Mouse (Mus musculus): ENCODE measurements around the gene Corin.
A peak's percentile ranks its signal among the peaks of the same experiment; 100 is the strongest.

Corin gene

GRCm38 (mm10) chr5:72435085-72435484, 69.2 kb downstream of the Corin start:
- no peak for DNase-seq

GRCm38 (mm10) chr5:72431856-72432255, 72.4 kb downstream of the Corin start:
- DNase-seq: no peak

- DNase-seq: no peak
These were observed 76.7 kb downstream of the Corin start for GRCm38 (mm10) chr5:72427556-72427955.

- DNase-seq: no peak
These were observed 78.8 kb downstream of the Corin start for GRCm38 (mm10) chr5:72425342-72426010.

GRCm38 (mm10) chr5:72411874-72412329, 92.4 kb downstream of the Corin start:
- no peak for DNase-seq

GRCm38 (mm10) chr5:72410841-72411240, 93.4 kb downstream of the Corin start:
- no peak for DNase-seq

GRCm38 (mm10) chr5:72403376-72403775, 100.9 kb downstream of the Corin start:
- DNase-seq: no peak

GRCm38 (mm10) chr5:72402913-72403312, 101.4 kb downstream of the Corin start:
- DNase-seq: no peak

GRCm38 (mm10) chr5:72401778-72402177, 102.5 kb downstream of the Corin start:
- no peak for DNase-seq

DNA sequence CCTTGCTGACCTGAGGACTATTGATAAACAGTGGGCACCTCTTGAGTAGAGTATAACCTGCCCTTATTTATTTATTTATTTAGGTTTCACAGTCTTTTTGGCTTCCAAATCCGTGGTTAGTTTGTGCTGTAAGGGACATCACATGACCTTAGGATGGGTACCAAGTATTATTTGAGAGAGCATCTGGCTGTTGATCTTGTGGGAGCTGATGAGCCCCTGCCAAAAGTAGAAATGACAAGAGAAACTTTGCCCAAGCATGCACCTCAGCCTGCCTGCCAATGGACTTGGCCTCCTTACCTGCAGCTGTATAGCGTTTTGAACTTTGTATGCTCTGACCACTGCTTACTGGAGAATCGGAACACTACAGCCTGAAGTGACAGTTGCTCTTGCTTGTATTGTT, 103.0 kb downstream of the Corin start:
- no peak for DNase-seq

GRCm38 (mm10) chr5:72382148-72382547, 122.1 kb downstream of the Corin start:
- no peak for DNase-seq

GRCm38 (mm10) chr5:72380616-72381015, 123.7 kb downstream of the Corin start:
- no peak for DNase-seq

DNA sequence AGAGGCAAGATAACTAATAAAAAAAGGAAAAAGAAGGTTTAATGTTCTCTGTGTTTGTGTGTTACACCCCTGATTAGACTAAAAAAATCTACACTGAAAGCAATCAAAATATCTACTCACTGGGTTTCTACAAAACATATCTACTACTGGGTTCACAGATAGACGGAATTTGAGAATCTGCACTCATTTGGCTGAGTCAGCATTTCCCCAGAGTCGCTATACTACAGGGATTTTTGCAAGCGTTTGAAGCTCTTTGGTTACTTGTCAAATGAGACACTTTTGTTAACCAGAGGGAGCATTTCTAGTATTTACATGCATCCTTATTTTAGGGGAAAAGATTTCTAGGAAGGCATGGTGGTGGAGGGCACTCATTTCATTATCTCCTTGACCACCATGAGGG, 136.3 kb downstream of the Corin start:
- no peak for DNase-seq

DNA sequence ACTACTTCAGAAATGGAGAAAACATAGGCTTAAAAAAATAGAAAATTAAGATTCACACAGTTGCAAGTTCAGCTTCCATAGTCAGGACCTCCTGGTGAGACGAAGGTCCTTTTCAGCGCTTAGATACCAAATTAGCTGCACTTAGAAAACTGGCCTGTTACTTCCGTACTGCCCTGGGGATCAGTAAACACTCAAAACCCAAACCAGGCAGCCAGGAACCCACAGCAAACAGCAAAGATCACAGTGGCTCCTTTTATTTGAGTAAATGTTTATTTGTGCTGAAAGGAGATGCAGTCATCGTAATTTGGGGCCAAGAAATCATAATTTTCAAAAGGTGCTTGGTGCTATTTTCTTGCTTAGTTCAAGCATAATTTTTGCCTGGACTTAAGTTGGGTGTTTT, 138.5 kb downstream of the Corin start:
- DNase-seq: no peak

DNA sequence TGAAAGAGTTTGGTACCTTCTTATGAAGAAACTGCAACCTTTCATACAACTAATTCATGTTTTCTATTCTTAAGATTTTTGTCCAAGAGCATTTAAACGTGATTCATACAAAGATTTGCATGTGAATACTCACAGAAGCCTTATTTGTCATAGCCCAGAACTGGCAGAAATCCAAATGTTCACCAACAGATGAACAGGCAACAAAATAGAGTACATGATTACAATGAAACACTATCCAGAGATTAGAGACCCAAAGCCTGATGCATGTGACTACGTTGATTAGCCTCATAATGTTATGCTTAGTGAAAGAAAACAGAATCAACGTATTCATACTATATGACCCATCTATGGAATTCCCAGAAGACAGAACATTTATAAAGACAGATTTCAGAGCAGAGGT, 140.4 kb downstream of the Corin start:
- DNase-seq: no peak

- no peak for DNase-seq
These were observed 150.5 kb downstream of the Corin start for GRCm38 (mm10) chr5:72353746-72354145.

DNA sequence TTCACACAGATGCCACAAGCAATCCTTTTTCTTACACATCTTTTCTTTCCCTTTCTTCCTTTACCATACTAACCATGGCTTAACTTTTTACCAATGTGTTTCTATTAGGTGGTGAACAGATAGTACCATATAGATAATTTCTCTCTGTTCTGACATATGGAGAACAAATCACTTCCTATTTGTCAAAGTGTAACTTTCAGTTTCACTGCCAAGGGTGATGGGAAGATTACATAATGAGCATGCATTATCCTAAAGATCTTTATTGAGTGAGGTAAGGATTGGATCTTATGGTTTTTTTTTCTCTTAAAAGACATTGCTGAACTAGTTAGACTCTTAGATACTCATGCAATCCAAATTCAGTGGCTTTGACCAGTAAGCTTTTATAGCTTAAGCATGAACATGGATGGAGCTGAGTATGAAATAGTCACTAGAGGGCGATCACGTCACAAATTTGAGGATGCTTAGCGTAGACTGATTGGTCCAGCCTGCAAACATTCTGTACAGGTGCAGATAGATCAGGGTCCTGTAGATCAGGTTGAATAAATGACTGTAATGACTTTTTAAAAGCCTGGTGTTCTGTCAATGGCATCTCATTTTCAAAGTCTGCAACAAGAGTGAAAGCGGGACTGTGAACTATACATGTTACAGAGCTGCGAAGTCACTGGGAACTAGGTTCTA, 154.1 kb downstream of the Corin start:
- peak; percentile 14 for DNase-seq

- DNase-seq: no peak
These were observed 155.7 kb downstream of the Corin start for GRCm38 (mm10) chr5:72348591-72348990.

- no peak for DNase-seq
These were observed 168.4 kb downstream of the Corin start for GRCm38 (mm10) chr5:72335873-72336272.

DNA sequence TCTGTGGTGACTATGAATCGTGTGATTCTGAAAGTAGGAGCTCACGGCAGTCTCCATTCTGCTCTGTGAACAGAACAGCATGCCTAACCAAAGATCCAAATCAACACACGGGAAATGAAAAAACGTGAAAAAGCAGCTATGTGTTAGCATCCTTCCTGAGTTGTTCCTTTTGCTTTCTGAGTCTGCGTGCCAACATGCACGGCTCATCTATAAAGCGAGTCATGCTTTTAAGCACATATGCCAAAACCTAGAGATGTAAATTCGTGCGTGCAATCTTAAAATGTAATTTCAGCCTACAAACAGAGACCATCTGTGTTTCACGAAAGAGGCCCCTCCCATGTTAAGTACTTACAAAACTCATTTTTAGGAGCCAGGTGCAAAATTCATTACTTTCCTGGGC, 171.4 kb downstream of the Corin start:
- DNase-seq: no peak

DNA sequence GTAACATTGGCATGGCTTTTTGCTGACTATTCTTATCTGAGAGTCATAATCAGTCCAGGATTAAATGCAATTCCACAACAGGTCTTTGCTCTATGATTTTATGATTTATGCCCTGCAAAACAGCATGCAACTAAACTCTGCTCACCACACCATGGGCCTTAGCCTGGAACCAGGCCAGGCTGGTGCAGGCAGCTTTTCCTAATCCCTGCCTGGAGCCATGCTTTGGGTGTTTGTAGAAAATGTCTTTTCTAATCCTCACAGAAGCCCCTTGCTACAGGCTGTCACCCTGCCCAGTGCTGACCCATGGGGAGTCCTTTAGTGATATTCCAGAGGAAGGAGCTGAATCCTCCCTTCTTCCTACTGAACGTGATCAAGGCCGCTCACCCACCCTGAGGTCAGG, 173.1 kb downstream of the Corin start:
- DNase-seq: no peak

GRCm38 (mm10) chr5:72330648-72331047, 173.6 kb downstream of the Corin start:
- DNase-seq: no peak

DNA sequence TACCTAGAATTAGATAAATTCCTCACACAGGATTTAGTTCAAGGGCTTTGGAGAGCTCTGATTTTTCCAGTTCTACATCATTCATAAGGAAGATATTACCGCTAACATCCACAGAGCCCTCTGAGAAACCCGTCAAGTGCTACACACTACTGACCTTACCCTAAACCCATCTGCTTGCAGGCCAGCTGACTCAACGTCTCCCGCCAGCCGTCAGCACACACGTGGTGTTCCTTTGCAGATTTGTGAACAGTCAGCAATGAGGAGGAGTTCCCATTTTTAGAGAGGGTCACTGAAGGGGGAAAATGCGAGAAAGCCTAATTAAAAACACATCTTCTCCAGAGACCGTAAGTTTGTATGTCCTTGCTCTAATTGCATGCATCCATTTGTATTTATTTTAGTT, 174.8 kb downstream of the Corin start:
- no peak for DNase-seq

- DNase-seq: no peak
These were observed 189.0 kb downstream of the Corin start for GRCm38 (mm10) chr5:72315282-72315681.
